Mouse (Mus musculus) hindbrain, embryonic 15.5 days (tissue): ENCODE measurements around the gene Gm45713. TPM values are rescaled to one million over a fixed set of nuclear protein-coding genes. Genes with fewer than 3 reads are reported as not detected.
"Not testable (repeated sequence)": the region's sequence is repeated elsewhere in the genome, so short reads cannot be mapped to it uniquely, and the experiment has no call there.

ENCODE experiments used
- ATAC-seq: fragments of 200-750 bp; cut with Nextera tagmentation; 2 replicates; pipeline ENCODE4 v1.8.0; 2017; ENCODE audit warnings: low read depth, moderate number of reproducible peaks, moderate TSS enrichment; ENCODE audit not compliant: low FRiP score
- H3K27ac ChIP-seq: fragments of 300-500 bp; sonication (generic); replicated peaks from 2 replicates; pipeline ENCODE4 v1.5.1; 2015; ENCODE audit warnings: mild to moderate bottlenecking, inconsistent platforms
- H3K27me3 ChIP-seq: fragments of 300-500 bp; sonication (generic); 2 replicates; pipeline ENCODE4 v1.6.1; 2015; ENCODE audit warnings: control low read depth, inconsistent platforms
- H3K36me3 ChIP-seq: fragments of 300-500 bp; sonication (generic); 2 replicates; pipeline ENCODE4 v1.6.1; 2015; ENCODE audit warnings: control low read depth, inconsistent platforms
- H3K4me1 ChIP-seq: fragments of 300-500 bp; sonication (generic); replicated peaks from 2 replicates; pipeline ENCODE4 v1.6.1; 2015; ENCODE audit warnings: control low read depth, inconsistent platforms
- H3K4me2 ChIP-seq: fragments of 300-500 bp; sonication (generic); 2 replicates; pipeline ENCODE4 v1.6.1; 2015; ENCODE audit warnings: moderate library complexity, mild to moderate bottlenecking, inconsistent platforms
- H3K4me3 ChIP-seq: fragments of 300-500 bp; sonication (generic); 2 replicates; pipeline ENCODE4 v1.5.1; 2015; ENCODE audit warnings: mild to moderate bottlenecking, inconsistent platforms
- H3K9ac ChIP-seq: fragments of 300-500 bp; sonication (generic); 2 replicates; pipeline ENCODE4 v1.6.1; 2015; ENCODE audit warnings: inconsistent platforms
- H3K9me3 ChIP-seq: fragments of 300-500 bp; sonication (generic); 2 replicates; pipeline ENCODE4 v1.6.1; 2016; ENCODE audit warnings: control low read depth, inconsistent platforms
- WGBS: fragments of 180-500 bp; shearing (Covaris S2); methylation state at CpG from one replicate; pipeline ENCODE4 v1.1.7; 2015; 5-methylcytosine and 5-hydroxymethylcytosine counted together
- polyA plus RNA-seq: library from polyadenylated mRNA; unstranded; fragments of >200 nt; fragmentation: Nextera tagmentation; extraction: Ambion mirVana; gene quantifications from 2 replicates; pipeline ENCODE4 v1.2.1, GENCODE M21; 2015

Gm45713 gene
- polyA plus RNA-seq, 1 experiment from 2014 or later: not detected

- no peak overlapping the region for H3K9ac ChIP-seq
- WGBS: 87% methylated on average over 2 of the region's 2 CpGs
- H3K4me2 ChIP-seq: no peak overlapping the region
- no peak for ATAC-seq
- H3K27me3 ChIP-seq: no peaks in the 10 kb centered on the region
- H3K27ac ChIP-seq: no peak overlapping the region
- no peaks in the 10 kb centered on the region for H3K4me1 ChIP-seq
- H3K36me3 ChIP-seq: 0 out of 2 replicates have a peak, but pooled peaks cover 3% of the 10 kb centered on the region
- no peaks in the 10 kb centered on the region for H3K9me3 ChIP-seq
- H3K4me3 ChIP-seq: no peak overlapping the region
Observed at GRCm38 (mm10) chr7:45113476-45113875, 22.6 kb downstream of the Gm45713 start.

- no peaks in the 10 kb centered on the region for H3K27me3 ChIP-seq
- 0 out of 2 replicates have a peak, but pooled peaks cover 3% of the 10 kb centered on the region for H3K36me3 ChIP-seq
- H3K4me3 ChIP-seq: no peak overlapping the region
- no peak overlapping the region for H3K9ac ChIP-seq
- H3K9me3 ChIP-seq: no peaks in the 10 kb centered on the region
- WGBS: 86% methylated on average over 3 of the region's 3 CpGs
- no peaks in the 10 kb centered on the region for H3K4me1 ChIP-seq
- H3K27ac ChIP-seq: no peak overlapping the region
- no peak for ATAC-seq
- no peak overlapping the region for H3K4me2 ChIP-seq
Observed at GRCm38 (mm10) chr7:45112529-45112928, 23.5 kb downstream of the Gm45713 start.

- Histone ChIP-seq H3K27me3 (no peaks in the 10 kb centered on the region), H3K4me1 (no peaks in the 10 kb centered on the region), H3K9me3 (no peaks in the 10 kb centered on the region), H3K9ac (no peak overlapping the region), H3K36me3 (0 out of 2 replicates have a peak, but pooled peaks cover 3% of the 10 kb centered on the region), H3K4me2 (no peak overlapping the region), H3K4me3 (no peak overlapping the region), H3K27ac (no peak overlapping the region)
- WGBS: 73% methylated on average over 2 of the region's 2 CpGs
- ATAC-seq: no peak
Observed at GRCm38 (mm10) chr7:45111940-45112339, 24.1 kb downstream of the Gm45713 start.

GRCm38 (mm10) chr7:45110089-45110488 lies 25.9 kb downstream of the Gm45713 start:
- H3K27me3 ChIP-seq, H3K36me3 ChIP-seq, H3K27ac ChIP-seq, H3K4me1 ChIP-seq, H3K4me2 ChIP-seq, H3K9me3 ChIP-seq, H3K4me3 ChIP-seq, ATAC-seq, H3K9ac ChIP-seq: not testable (repeated sequence)
- WGBS: 93% methylated on average over 4 of the region's 4 CpGs

GRCm38 (mm10) chr7:45107052-45107645 lies 28.9 kb downstream of the Gm45713 start:
- ATAC-seq: no peak
- no peaks in the 10 kb centered on the region for H3K27me3 ChIP-seq
- H3K9me3 ChIP-seq: no peaks in the 10 kb centered on the region
- no peaks in the 10 kb centered on the region for H3K36me3 ChIP-seq
- no peaks in the 10 kb centered on the region for H3K4me1 ChIP-seq
- 67% methylated on average over 5 of the region's 5 CpGs for WGBS
- H3K9ac ChIP-seq: no peak overlapping the region
- no peak overlapping the region for H3K4me3 ChIP-seq
- H3K4me2 ChIP-seq: no peak overlapping the region
- no peak overlapping the region for H3K27ac ChIP-seq

GRCm38 (mm10) chr7:45106441-45106840 lies 29.6 kb downstream of the Gm45713 start:
- WGBS: 25% methylated on average over 6 of the region's 6 CpGs
- Histone ChIP-seq H3K4me2 (no peak overlapping the region), H3K4me3 (no peak overlapping the region), H3K9ac (no peak overlapping the region), H3K9me3 (no peaks in the 10 kb centered on the region), H3K36me3 (no peaks in the 10 kb centered on the region), H3K4me1 (no peaks in the 10 kb centered on the region), H3K27me3 (no peaks in the 10 kb centered on the region), H3K27ac (no peak overlapping the region)
- no peak for ATAC-seq

GRCm38 (mm10) chr7:45105491-45105890 lies 30.5 kb downstream of the Gm45713 start:
- Histone ChIP-seq H3K4me2 (no peak overlapping the region), H3K27ac (no peak overlapping the region), H3K27me3 (no peaks in the 10 kb centered on the region), H3K4me1 (no peaks in the 10 kb centered on the region), H3K36me3 (no peaks in the 10 kb centered on the region), H3K9me3 (no peaks in the 10 kb centered on the region), H3K4me3 (no peak overlapping the region), H3K9ac (no peak overlapping the region)
- no peak for ATAC-seq
- WGBS: 83% methylated on average over 8 of the region's 8 CpGs

GRCm38 (mm10) chr7:45104941-45105340 lies 31.1 kb downstream of the Gm45713 start:
- 83% methylated on average over 5 of the region's 5 CpGs for WGBS
- ATAC-seq: no peak
- H3K9me3 ChIP-seq: no peaks in the 10 kb centered on the region
- H3K4me1 ChIP-seq: no peaks in the 10 kb centered on the region
- H3K27me3 ChIP-seq: no peaks in the 10 kb centered on the region
- H3K4me3 ChIP-seq: no peak overlapping the region
- no peak overlapping the region for H3K4me2 ChIP-seq
- no peaks in the 10 kb centered on the region for H3K36me3 ChIP-seq
- no peak overlapping the region for H3K9ac ChIP-seq
- H3K27ac ChIP-seq: no peak overlapping the region

- Histone ChIP-seq H3K36me3 (no peaks in the 10 kb centered on the region), H3K9me3 (no peaks in the 10 kb centered on the region), H3K9ac (no peak within 1 kb of the TSS), H3K4me2 (peak within 1 kb of the TSS; percentile 26), H3K27me3 (no peaks in the 10 kb centered on the region), H3K4me3 (peak within 1 kb of the TSS; percentile 18; the same call in 1 of the 2 replicates), H3K27ac (peak within 1 kb of the TSS; percentile 50; the same call in 1 of the 2 replicates), H3K4me1 (no peaks in the 10 kb centered on the region)
- WGBS: 69% methylated on average over 7 of the region's 7 CpGs
- peak; percentile 78 for ATAC-seq
Observed at GRCm38 (mm10) chr7:45103652-45104180, 32.3 kb downstream of the Gm45713 start, which contains the start of gene Fcgrt. Gene Fcgrt, minus strand, starts transcription at chr7:45103851.

GRCm38 (mm10) chr7:45102940-45103585 lies 33.0 kb downstream of the Gm45713 start:
- no peak overlapping the region for H3K9ac ChIP-seq
- peak overlapping the region; percentile 50; the same call in 1 of the 2 replicates for H3K27ac ChIP-seq
- no peak for ATAC-seq
- H3K4me1 ChIP-seq: no peaks in the 10 kb centered on the region
- H3K9me3 ChIP-seq: no peaks in the 10 kb centered on the region
- peak overlapping the region; percentile 26 for H3K4me2 ChIP-seq
- no peaks in the 10 kb centered on the region for H3K36me3 ChIP-seq
- no peaks in the 10 kb centered on the region for H3K27me3 ChIP-seq
- 79% methylated on average over 9 of the region's 9 CpGs for WGBS
- H3K4me3 ChIP-seq: peak overlapping the region; percentile 18; the same call in 1 of the 2 replicates

- Histone ChIP-seq H3K27me3 (no peaks in the 10 kb centered on the region), H3K9ac (no peak overlapping the region), H3K9me3 (no peaks in the 10 kb centered on the region), H3K4me1 (no peaks in the 10 kb centered on the region), H3K4me2 (peak overlapping the region; percentile 26; the same call in 1 of the 2 replicates), H3K36me3 (no peaks in the 10 kb centered on the region), H3K27ac (no peak overlapping the region), H3K4me3 (no peak overlapping the region)
- no peak for ATAC-seq
- 84% methylated on average over 11 of the region's 11 CpGs for WGBS
Observed at GRCm38 (mm10) chr7:45102441-45102840, 33.6 kb downstream of the Gm45713 start.

- 95% methylated on average over 6 of the region's 6 CpGs for WGBS
- no peak overlapping the region for H3K4me2 ChIP-seq
- H3K9ac ChIP-seq: no peak overlapping the region
- H3K36me3 ChIP-seq: no peaks in the 10 kb centered on the region
- H3K4me1 ChIP-seq: no peaks in the 10 kb centered on the region
- H3K4me3 ChIP-seq: no peak overlapping the region
- no peaks in the 10 kb centered on the region for H3K9me3 ChIP-seq
- no peak for ATAC-seq
- H3K27ac ChIP-seq: no peak overlapping the region
- H3K27me3 ChIP-seq: no peaks in the 10 kb centered on the region
Observed at GRCm38 (mm10) chr7:45100046-45100445, 36.0 kb downstream of the Gm45713 start.
